Mouse (Mus musculus): ENCODE data around the gene H2afy2. TPM values are rescaled to one million over a fixed set of nuclear protein-coding genes. Genes with fewer than 3 reads are reported as not detected.

Gene H2afy2
- total and polyA plus RNA-seq, 3 experiments, result 0.25 TPM; not detected in 2

DNA sequence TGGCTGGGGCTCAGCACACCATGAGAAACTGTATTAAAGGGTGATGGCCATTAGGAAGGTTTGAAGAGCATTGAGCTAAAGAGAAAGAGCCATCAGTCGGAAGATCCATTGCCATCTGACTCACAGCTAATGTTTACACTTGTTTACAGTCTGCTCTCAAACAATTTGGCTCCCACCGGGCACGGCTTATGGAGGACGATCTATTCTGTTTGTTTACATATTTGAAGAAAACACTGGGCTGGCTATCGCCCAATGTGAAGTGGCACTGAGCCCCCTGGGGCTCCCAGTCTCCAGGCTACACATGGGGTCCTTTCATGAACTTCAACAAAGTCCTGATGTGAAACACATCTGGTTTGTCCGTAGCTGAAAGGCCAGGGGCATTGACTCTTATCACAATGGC is 17.1 kb downstream of the H2afy2 start:
- H3K27ac ChIP-seq (ENCODE audit: control insufficient read depth, low read depth, low read length), result no peak overlapping the region
- no peaks in the 10 kb centered on the region for H3K9me3 ChIP-seq (replicated peaks; ENCODE audit: insufficient read depth, low read length)
- H3K9ac ChIP-seq (ENCODE audit: control insufficient read depth, low read depth, low read length, poor library complexity, severe bottlenecking), result no peak overlapping the region
- H3K4me1 ChIP-seq (ENCODE audit: control insufficient read depth in 1 of 2, insufficient read depth in 2 of 2, low read length in 2 of 2), result no peaks in the 10 kb centered on the region
- TF ChIP-seq POLR2AphosphoS2 (IDR thresholded peaks at IDR 0.05; ENCODE audit: low read length) (no peak), POLR2A (IDR thresholded peaks at IDR 0.05; ENCODE audit: control insufficient read depth in 1 of 2, insufficient read depth in 1 of 2, low read depth in 1 of 2, low read length in 2 of 2, poor library complexity in 1 of 2) (no peak), USF2 (IDR thresholded peaks at IDR 0.05; ENCODE audit: borderline replicate concordance in 1 of 2, insufficient read depth in 1 of 2, low read depth in 1 of 2, low read length in 2 of 2) (no peak), MAFK (IDR thresholded peaks at IDR 0.05; ENCODE audit: borderline replicate concordance, low read depth, low read length) (no peak), E2F4 (IDR thresholded peaks at IDR 0.05; ENCODE audit: borderline replicate concordance, low read depth, low read length) (no peak), UBTF (IDR thresholded peaks at IDR 0.05; ENCODE audit: borderline replicate concordance, insufficient read depth, low read depth, low read length) (no peak), POLR2AphosphoS5 (IDR thresholded peaks at IDR 0.05; ENCODE audit: borderline replicate concordance, low read depth, low read length) (no peak), ZKSCAN1 (IDR thresholded peaks at IDR 0.05; ENCODE audit: low read depth, low read length) (no peak), JUND (IDR thresholded peaks at IDR 0.05; ENCODE audit: low read depth, low read length) (no peak), EP300 (IDR thresholded peaks at IDR 0.05; ENCODE audit: low read depth in 1 of 2, low read length in 2 of 2) (no peak), MAZ (IDR thresholded peaks at IDR 0.05; ENCODE audit: low read depth, low read length) (no peak), MYC (IDR thresholded peaks at IDR 0.05; ENCODE audit: low read depth, low read length) (no peak)
- no peaks in the 10 kb centered on the region for H3K79me2 ChIP-seq (ENCODE audit: control insufficient read depth, insufficient read depth, low read length, poor library complexity)
- H3K27me3 ChIP-seq (ENCODE audit: control insufficient read depth in 1 of 2, insufficient read depth in 2 of 2, low read length in 2 of 2), result peaks cover 0 to 1% of the 10 kb centered on the region in 2 experiments; a peak in 2 of 4 replicates
- H3K36me3 ChIP-seq (ENCODE audit: control insufficient read depth in 1 of 2, insufficient read depth in 2 of 2, low read length in 2 of 2), result no peaks in the 10 kb centered on the region
- H3K4me3 ChIP-seq (ENCODE audit: control insufficient read depth in 1 of 2, insufficient read depth in 1 of 2, low read depth in 2 of 2, low read length in 2 of 2), result no peak overlapping the region
- DNase-seq (ENCODE audit: low read depth, low spot score), result no peak

DNA sequence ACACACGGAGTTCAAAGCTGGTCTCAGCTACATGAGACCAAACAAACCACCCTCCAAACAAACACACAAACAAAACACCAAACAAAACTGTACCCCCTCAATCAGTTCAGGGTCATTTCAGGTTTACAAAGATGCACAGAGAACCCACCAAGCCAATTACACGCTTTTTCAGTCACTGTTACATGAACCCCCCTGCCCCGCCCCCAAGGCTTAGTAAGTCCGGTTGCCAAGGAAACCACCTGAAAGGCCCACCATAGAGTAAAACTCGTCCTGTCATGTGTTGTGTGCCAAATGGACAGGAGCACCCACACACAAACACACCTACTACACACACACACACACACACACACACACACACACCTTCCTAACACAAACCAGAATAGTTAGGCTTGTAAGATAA is 18.4 kb downstream of the H2afy2 start:
- TF ChIP-seq MYC (IDR thresholded peaks at IDR 0.05; ENCODE audit: low read depth, low read length) (no peak), ELF1 (IDR thresholded peaks at IDR 0.05; ENCODE audit: low read depth, low read length) (no peak), JUND (IDR thresholded peaks at IDR 0.05; ENCODE audit: low read depth, low read length) (no peak), TCF12 (IDR thresholded peaks at IDR 0.05; ENCODE audit: low read depth, low read length) (no peak), EP300 (IDR thresholded peaks at IDR 0.05; ENCODE audit: low read depth in 1 of 2, low read length in 2 of 2) (no peak), POLR2AphosphoS5 (IDR thresholded peaks at IDR 0.05; ENCODE audit: borderline replicate concordance, low read depth, low read length) (no peak)
- Histone ChIP-seq H3K9me3 (replicated peaks; ENCODE audit: insufficient read depth, low read length) (no peaks in the 10 kb centered on the region), H3K27ac (ENCODE audit: control insufficient read depth, low read depth, low read length) (no peak overlapping the region), H3K27me3 (ENCODE audit: control insufficient read depth in 1 of 2, insufficient read depth in 2 of 2, low read length in 2 of 2) (peaks cover 0 to 1% of the 10 kb centered on the region in 2 experiments; a peak in 2 of 4 replicates), H3K9ac (ENCODE audit: control insufficient read depth, low read depth, low read length, poor library complexity, severe bottlenecking) (no peak overlapping the region), H3K36me3 (ENCODE audit: control insufficient read depth in 1 of 2, insufficient read depth in 2 of 2, low read length in 2 of 2) (no peaks in the 10 kb centered on the region), H3K79me2 (ENCODE audit: control insufficient read depth, insufficient read depth, low read length, poor library complexity) (no peaks in the 10 kb centered on the region), H3K4me1 (ENCODE audit: control insufficient read depth in 1 of 2, insufficient read depth in 2 of 2, low read length in 2 of 2) (no peaks in the 10 kb centered on the region), H3K4me3 (ENCODE audit: control insufficient read depth in 1 of 2, insufficient read depth in 1 of 2, low read depth in 2 of 2, low read length in 2 of 2) (no peak overlapping the region)
- DNase-seq (ENCODE audit: low read depth, low spot score), result no peak
